Mouse (Mus musculus) adrenal gland, adult (tissue): ENCODE measurements at regions not wholly inside any gene's neighbourhood (a gene's known extent, or its start where the extent isn't known, plus 50 kb on each side); places are given as distances from the start of the nearest gene placed in this dataset.

Experiments
- DNase-seq, 2 experiments: peaks; one replicate each; pipeline ENCODE4 v3.0.0; 2022 to 2023; ENCODE audit warnings: low spot score in 1 of 2; ENCODE audit not compliant: inconsistent age in 2 of 2

- DNase-seq: no peak
Measured at GRCm38 (mm10) chr5:37898041-37898615, 73.7 kb upstream of the Msx1 start.

GRCm38 (mm10) chr5:37897501-37897900, 73.1 kb upstream of the Msx1 start:
- no peak for DNase-seq

GRCm38 (mm10) chr5:37895441-37896336, 71.3 kb upstream of the Msx1 start:
- peak in 1 of 2 experiments; percentile 29 for DNase-seq

GRCm38 (mm10) chr5:37893639-37894550, 69.5 kb upstream of the Msx1 start:
- DNase-seq: peak in 1 of 2 experiments; percentile 33

GRCm38 (mm10) chr5:37890641-37891040, 66.3 kb upstream of the Msx1 start:
- DNase-seq: no peak

GRCm38 (mm10) chr5:37879668-37880380, 55.4 kb upstream of the Msx1 start:
- DNase-seq: peak; percentile 35 to 54

- DNase-seq: no peak
Measured at GRCm38 (mm10) chr5:37876240-37876639, 51.9 kb upstream of the Msx1 start.

- no peak for DNase-seq
Measured at GRCm38 (mm10) chr5:37875452-37875851, 51.1 kb upstream of the Msx1 start.

GRCm38 (mm10) chr5:37874784-37875281, 50.5 kb upstream of the Msx1 start:
- no peak for DNase-seq
